Mouse (Mus musculus) A20 (cell line): ENCODE measurements around the gene Stau1.
"Not testable (repeated sequence)": the region's sequence is repeated elsewhere in the genome, so short reads cannot be mapped to it uniquely, and the experiment has no call there.

Experiments
- DNase-seq: peaks from one replicate; pipeline ENCODE4 v3.0.0-alpha.2; 2011; ENCODE audit warnings: low read depth, low spot score

Gene Stau1

DNA sequence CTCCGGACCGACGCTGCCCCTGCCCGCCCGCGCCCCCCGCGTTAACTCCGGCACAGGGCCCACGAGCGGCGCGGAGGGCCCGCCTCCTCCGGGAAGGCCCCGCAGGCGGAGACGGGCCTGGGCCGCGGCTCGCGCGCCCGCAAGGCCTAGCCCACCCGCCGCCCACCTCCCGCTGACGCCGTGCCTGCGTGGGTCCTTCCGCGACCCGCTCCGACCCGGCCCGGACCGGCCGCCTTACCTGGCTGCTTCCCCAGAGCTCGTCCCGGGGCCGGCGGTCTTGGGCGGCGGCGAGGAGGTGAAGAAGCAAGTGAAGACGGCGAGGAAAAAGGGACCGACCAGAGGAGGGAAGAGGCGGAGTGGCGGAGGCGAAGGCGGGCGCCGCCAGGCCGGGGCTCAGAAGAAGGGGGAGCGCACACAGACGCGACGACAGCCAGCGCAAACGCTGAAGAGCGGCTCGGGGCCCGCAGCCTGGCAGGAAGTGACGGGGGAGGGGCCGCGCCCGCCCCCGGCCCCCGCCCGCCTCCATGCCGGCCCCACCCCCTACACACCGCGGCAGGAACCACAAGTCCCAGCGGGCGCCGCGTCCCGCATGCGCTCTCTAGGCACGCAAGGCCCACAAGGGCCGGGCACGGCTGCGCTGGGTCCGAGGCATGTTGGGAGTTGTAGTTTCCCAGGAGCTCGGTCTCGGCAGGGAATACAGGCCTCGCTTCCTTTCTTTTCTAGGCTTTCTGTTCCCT is at the start of gene Stau1:
Gene Stau1 (minus strand): TSS at position 504 of the 737 bp plus-strand sequence.
- peak; percentile 97 for DNase-seq

DNA sequence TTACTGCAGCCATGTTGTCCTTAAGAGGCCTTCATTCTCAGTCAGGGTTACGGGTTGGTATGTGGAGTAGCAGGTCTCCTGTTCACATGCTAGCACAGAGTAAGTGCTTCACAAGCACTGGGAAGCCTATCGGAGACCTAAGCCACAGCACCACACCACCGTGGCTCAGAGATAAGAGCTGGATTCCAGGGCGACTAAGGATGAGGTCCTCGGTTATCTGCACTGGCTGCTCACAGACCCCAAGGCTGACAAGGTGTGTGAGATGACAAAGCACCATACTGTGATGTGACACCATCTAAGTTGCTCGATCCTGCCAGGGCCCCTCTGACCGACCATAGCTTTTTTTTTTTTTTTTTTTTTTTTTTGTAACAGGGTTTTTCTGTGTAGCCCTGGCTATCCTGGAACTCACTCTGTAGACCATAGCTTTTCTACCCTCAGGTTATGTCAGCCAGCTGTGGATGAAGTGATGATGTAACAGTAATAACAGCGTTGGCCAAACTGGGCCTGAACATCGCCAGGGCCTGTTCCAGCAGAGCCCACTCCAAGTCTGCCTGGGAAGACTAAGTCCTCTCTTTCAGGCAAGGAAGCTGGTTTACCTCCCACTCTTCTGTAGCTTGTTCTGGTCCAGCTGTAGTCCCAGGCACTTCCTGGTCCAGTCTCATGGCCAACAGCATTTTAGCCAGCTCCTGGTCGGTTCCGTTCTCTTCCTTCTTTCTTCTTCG is 47.5 kb upstream of the Stau1 start:
- no peak for DNase-seq

DNA sequence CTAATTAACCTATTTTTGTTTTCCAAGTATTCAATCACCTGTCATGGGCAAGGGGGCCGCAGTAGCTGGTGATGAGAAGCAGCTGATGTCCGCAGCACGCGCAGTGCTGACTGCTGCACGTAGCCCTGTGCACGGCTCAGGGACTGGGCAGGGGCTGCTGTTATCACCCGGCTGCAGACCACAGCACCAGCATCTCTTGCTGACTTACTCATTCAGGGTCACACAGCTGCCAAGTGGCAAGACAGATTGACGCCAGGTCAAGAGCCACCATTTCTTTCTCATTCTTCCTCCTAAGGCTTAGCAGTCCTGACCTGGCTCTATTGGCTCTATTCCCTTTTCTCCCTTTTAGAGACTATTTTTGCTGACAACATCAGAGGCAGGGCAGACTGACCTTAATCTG is 43.3 kb upstream of the Stau1 start:
- DNase-seq, result no peak

DNA sequence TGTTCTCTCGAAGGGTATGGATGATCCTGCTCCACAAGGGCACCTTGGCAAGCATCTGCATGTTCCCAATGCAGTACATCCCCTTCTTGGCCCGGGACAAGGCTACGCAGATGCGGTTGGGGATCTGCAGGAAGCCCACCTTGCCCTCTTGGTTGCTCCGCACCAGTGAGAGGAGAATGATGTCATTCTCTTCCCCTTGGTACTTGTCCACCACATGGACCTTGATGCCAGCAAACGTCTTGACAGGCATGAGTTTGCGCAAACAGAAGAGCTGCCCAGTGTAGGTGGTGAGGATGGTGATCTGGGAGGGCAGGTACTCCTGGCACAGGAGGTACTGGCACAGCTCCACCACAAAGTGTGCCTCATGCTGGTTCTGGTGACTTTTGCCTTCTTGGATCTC is 42.6 kb upstream of the Stau1 start:
- no peak for DNase-seq

DNA sequence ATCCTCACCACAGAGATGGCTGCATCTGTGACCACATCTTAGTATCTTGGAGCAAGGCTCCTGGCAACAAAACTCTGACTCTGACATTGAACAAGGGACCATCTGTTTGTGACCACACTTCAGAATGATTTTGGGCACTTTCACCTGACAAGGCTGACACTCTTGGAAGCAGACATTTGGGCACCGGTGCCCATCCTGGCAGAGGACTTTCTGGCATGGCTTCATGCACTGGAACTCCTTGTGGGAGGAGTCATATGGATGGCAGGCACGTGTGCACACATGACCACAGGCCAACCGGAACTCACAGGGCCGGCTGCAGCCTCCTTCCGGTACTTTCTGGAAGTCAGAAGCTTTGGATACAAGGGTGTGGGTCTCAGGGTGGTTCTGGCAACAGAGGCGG is 42.2 kb upstream of the Stau1 start:
- no peak for DNase-seq

DNA sequence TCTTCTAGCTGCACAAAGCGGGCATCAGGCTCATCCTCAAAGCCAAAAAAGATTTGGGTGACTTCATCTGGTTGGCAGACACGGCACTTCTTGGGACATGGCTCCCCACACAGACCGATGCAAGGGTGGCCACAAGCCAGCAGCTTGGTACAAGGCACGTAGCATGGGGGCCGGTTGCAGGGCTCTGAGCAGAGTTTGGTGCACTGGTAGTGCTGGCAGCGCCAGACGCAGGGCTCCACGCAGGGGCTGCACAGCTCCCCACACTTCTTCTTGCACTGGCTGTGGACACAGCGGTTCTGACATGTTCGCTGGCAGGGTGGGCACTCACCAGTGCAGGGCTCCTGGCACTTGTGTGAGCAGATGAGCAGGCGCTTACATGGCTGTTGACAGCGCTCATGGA is 41.6 kb upstream of the Stau1 start:
- no peak for DNase-seq

DNA sequence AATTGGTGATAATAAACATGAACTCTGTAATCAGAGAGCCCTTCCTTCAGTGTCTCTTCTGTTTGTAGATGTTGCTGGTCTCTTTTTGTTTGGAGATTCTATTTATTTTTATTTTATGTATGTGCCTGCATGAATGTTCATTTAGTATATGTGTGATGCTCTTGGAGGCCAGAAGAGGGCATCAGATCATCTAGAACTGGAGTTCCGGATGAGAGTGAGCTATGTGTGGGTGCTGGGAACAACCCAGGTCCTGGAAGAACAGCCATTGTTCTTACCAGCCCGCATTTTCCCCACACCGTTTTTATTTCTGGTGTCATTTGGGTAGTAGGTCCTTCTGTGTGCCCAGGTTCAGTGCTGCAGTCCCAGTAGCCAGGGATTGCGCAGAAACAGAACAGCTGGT is 34.4 kb upstream of the Stau1 start:
- DNase-seq, result no peak

DNA sequence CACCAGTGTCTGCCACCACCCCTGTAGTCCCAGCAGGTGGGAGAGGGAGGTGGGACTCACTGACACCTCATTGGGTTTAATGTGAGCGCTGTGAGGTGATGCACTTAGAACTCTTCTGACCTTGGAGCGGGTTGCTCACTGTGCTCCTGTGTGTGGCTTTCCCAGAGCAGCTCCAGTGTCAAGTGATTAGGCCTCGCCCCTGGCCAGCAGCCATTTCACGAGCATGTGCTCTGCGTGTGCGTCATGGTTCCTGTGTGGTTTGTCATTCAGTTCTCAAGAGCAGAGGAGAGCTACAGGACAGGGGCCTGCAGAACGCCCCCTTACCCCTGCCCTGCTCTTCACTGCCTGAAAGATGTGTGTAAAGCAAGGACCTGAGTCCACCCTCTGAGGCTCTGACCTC is 32.5 kb upstream of the Stau1 start:
- DNase-seq, result no peak

DNA sequence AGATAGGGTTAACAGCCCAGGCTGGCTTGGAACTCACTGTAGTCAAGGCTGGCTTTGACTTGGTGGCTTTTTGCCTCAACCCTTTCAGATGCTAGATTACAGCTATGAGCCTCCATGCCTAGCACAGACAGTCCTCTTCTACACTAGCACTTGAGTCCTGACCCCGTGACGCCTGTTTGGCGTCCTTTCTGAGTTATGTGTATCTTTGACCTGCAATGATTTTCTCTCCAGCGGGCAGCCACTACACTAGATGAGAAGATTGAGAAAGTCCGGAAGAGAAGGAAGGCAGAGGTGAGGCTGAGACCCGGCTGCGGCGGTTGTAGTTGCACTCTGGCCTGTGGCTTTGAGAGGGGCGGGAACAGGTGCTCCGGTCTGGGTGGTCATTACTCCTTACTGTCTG is 23.3 kb upstream of the Stau1 start:
- DNase-seq, result no peak

DNA sequence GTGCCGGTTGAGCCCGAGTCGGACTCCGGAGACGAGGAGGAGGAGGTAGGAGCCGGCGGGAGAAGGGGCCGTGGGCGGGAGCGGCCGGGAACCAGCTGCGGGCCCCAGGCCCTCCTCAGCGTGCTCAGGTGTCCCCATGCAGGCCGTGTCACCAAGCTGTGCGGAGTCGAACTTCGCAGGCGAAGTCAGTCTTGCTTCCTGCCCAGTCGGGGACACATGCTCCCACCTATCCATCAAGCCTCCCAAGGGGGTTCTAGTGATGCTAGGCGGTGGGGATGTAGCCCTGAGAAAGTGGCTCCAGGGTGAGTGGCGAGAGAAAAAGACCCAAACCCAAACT is 19.3 kb upstream of the Stau1 start:
- no peak for DNase-seq

DNA sequence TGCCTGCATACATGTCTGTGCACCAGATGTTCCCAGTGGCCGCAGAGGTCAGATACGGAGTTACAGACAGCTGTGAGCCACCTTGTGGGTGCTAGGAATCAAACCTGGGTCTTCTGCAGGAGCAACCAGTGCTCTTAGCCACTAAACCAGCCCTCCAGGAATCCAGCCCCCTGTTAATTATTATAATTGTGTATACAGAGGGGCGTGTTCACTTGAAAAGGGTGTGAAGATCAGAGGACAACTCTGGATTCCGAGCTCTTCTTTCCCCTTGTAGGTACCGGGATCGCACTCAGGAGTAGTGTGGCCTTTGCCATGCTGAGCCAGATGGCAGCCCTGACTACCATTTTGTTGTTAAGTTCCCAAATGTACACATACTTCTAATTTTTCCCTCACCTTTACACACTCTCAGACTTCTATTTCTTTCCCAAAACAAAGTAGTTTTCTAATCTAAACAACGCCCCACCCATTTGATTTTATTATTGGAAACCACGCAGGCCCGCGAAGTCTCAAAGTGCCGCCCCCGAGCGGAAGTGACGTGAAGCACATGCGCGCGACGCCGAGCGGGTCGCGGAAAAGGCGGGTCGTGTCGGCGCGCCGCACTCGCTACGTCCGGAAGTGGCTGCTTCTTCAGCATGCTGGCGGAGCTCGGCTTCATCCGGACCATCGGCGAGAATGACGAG is 18.7 kb upstream of the Stau1 start, which contains the start of gene Ddx27:
Gene Ddx27 (plus strand): TSS at position 492 of the 680 bp plus-strand sequence.
- DNase-seq, result peak; percentile 96

DNA sequence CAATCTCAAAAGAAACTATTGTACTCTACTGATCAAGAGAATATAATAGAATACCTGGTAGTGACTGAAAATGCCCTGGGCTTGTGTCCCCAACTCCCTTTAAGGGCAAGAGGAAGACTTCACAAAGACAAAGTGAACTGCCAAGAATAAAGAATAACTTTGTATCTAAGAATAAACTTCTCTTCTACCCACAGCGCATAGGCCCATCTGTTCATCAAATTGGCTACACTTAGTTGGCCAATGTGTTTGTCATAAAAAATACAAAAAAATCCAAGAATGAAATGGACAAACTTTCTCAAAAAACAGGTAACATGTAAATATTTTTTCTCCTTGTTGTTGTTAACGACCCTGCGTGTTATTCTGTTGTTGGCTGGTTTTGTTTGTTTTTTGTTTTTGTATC is 14.4 kb upstream of the Stau1 start:
- no peak for DNase-seq

DNA sequence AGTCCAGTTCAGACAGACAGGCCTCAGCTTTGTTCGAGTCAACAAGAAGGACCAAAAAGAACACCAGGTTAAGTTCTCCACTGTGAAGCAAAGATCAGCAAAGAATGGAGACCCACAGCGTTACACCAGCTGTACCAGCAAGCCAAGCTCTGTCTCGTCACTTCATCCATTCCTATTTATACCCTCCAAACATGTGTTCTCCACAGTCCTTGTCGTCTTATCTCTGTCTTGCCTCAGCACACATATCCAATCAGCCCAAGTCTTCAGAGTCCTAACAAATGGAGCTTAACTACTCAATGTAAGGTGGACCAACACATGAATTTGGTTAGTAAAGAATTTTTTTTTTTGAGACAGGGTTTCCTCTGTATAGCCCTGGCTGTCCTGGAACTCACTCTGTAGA is 13.4 kb upstream of the Stau1 start:
- no peak for DNase-seq

DNA sequence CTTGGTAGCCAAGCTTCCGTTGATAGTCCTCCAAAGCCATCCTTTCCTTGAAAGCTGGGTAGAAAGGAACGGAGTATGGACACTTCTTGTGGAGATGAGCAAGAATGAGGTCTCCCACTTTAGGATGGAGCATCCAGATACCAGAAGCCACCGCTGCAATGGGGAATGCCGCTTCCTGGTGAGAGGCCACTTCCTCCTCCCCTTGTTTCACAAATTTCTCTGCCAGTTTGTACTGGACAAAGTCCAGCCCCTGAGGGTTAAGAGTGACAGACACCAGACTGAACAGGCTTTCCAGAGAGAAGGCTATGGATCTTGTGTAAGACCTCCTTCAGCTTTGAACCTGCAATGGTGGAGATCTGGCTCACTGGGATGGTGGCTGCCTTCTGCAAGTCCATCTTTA is 11.5 kb upstream of the Stau1 start:
- not testable (repeated sequence) for DNase-seq

DNA sequence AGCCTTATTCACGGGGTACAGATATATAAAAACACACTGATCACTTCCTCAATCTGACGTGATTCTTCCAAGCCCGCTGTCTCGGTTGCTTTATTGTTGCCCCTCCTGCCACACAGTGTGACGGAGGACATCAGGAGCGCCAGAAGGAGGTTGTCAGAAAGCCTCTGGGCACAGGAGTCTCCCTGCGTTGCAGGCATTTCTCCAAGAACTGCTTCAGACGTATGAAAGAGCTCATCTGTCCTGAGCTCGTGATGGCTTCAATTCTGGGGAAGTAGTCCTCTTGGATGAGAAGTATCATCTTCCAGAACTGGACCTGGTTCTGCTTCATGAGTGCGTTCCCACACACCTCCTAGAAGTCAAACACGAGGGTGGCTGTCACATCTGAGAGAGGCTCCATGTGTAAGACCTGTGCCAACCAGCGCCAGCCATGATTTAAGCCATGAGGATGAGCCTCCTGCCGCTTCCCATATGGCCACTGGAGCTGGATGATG is 10.9 kb upstream of the Stau1 start:
- DNase-seq, result peak; percentile 49

DNA sequence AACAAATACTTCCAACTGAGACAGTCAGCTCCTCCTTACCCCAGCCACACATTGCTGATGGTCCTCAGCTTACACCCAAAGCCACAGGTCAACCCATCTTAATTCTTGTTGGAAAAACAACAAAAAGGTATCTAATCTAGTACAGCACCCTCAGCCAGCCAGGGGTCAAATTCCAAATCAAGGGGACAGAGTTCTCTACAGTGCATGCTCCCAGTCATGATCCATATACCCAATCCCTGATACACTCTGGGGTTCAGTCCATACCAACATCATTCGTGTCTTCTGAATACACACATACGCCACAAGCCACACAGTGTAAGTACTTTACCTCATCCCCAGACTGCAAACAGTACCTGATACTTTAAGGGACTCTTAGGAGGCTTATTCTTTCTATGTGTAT is 10.3 kb upstream of the Stau1 start:
- DNase-seq, result no peak

DNA sequence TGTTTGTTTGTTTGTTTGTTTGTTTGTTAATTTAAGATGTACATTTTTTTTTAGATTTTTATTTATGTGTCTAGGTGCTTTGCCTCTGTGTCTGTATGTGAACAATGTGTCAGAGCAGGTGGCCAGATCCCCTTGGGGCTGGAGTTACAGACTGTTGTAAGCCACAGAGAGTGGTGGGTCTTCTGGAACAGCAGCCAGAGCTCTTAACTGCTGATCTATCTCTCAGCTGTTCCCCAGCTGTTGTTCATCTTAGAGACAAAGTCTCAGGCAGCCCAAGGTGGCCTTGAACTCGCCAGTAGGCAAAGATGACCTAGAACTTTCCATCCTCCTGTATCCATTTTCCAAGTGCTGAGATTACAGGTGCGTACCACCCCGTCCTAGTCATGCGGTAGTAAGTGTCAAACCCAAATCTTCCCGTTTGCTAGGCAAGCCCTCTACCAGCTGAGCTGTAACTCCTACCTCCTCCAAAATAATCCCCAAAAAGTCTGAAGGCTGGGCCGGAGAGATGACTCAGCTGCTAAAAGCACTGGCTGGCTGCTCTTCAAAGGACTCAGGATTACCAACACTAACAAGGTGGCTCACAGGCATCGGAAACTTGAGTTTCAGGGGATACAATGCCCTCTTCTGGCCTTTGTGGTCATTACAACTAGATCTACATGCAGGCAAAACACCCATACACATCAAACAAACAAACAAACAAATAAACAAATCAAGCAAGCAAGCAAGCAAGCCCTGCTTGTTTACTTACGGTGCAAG is 8.2 kb upstream of the Stau1 start:
- peak; percentile 83 for DNase-seq

DNA sequence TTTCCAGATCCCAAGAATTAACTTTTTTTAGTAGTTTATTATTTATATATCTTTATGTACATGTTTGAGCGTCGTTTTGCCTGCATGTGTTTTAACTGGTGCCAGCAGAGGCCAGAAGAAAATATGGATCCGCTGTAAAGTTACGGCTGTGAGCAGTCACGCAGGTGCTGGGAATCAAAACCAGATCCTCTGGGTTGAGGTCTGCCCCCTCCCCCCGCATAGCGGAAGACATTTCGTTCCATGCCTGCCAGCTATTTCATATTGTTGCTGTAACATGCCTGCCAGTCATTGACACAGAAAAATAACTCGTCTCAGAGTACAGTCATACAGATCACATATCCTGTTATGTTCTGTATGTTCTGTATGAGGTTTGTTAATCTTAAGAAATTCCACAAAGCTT is 5.4 kb upstream of the Stau1 start:
- DNase-seq, result no peak

DNA sequence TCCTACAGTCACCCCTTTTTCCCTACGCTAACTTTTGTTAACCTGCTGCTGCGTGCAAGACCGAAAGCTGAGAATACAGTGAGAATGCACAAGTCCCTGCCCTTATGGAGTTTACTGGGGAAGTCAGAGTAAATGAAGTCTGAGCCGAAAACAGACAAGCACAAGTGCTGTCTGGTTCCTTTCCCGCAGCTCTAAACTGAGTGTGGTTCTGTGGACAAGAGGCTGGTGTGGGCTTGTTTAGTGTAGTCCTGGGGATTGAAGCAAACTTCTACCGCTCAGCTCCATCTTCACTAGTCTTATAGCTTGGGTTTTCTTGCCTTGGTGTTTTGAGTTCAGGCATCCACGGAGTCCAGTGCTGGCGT is 415 bp upstream of the Stau1 start:
- no peak for DNase-seq

DNA sequence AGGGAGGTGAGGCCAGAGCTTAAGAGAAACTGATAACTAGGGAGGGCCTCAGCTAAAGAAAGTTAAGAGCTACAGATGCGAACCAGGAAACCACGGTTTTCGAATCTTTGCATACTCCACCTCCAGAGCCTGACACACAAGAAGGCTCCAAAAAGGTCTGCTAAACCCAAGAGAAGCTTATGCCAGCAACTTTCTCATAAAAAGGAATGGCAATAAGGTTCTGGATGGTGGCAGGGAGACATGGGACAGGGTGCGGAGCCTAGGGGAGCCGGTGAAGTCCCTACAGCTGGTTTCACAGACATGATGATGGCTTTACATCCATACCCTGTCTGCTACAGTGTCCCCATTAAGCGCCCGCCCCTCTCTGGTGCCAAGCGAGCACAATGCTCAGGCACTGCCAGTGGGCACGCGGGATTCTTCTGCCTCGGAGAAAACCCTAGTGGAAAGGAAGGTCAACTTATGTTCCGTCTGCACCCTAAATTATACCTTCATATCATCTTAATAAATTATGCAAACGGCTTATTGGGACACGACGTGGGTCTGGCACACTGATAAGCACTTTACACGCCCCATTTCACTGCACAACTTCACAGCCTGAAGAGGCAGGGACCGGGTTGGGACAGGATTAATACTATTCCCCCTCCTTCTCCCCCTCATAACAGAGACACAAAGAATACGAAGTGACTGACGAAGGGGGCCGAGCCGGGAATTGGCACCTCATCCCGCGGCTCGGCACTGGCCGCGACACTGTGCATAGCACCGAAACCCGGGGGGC is 891 bp downstream of the Stau1 start:
- peak; percentile 83 for DNase-seq

DNA sequence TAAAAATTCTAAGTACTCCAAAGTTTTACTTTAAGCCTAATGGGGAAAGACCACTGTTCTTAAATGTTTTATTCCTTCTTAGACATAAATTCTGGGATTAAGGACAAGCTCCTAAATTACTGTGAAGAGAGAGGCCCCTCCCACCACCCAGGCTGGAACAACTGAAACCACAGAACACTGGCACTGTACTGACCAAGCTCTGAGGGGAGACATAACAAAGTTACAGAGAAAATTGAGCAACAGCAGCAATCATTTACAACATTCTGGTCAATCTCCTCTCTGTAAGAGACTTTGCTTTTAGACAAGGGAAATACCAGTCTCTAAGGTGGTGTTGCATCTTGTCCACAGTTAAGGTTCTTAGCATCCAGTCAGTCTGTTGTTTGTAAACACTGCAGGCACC is 4.2 kb downstream of the Stau1 start:
- DNase-seq, result no peak
